Mouse (Mus musculus) G1E (cell line): ENCODE data around the gene Fam19a5.

ENCODE experiments used
- CTCF ChIP-seq: IDR thresholded peaks from 2 replicates; pipeline ENCODE4 v1.5.1; 2012; ENCODE audit warnings: low read depth, low read length, inconsistent platforms, mixed read lengths
- TAL1 ChIP-seq: conservative IDR thresholded peaks from 2 replicates; pipeline ENCODE4 v1.6.1; 2012; ENCODE audit warnings: low read depth, low read length, inconsistent platforms, mixed read lengths

- no peak for TF ChIP-seq CTCF
- no peak for TF ChIP-seq TAL1
Observed at GRCm38 (mm10) chr15:87723455-87723986, 179.4 kb downstream of the Fam19a5 start.
